9 mouse cellular contexts compared by ENCODE assay signal in genomic region chr6:146405380-146405779, GRCm38 (mm10).
DNase-seq lines count a peak whose midpoint lies in the region; ATAC-seq lines count a peak whose summit lies in the region.
"Had no signal": no experiment of that assay in that cellular context is flagged by ENCODE, and none has a peak within 500 bp of the region (broad histone marks: within the 10 kb centered on the region; RNA-seq: fewer than 3 reads in every experiment).

No protein-coding gene starts in this region.

- no peak overlapping the region for H3K27ac ChIP-seq in forebrain, embryonic 10.5 days
- H3K27ac ChIP-seq in forebrain, embryonic 13.5 days, result no peak overlapping the region
- H3K27ac ChIP-seq in midbrain, embryonic 11.5 days (ENCODE audit: low read depth, low read length), result no peak overlapping the region
- H3K27ac ChIP-seq in midbrain, embryonic 15.5 days, result no peak overlapping the region
- H3K27ac ChIP-seq: neural tube, embryonic 13.5 days had no signal

- H3K27me3 ChIP-seq in forebrain, embryonic 10.5 days (ENCODE audit: poor library complexity, severe bottlenecking), result no peaks in the 10 kb centered on the region
- no peaks in the 10 kb centered on the region for H3K27me3 ChIP-seq in forebrain, embryonic 13.5 days
- H3K27me3 ChIP-seq in midbrain, embryonic 11.5 days (ENCODE audit: control insufficient read depth, insufficient read depth, low read length), result no peaks in the 10 kb centered on the region
- no peaks in the 10 kb centered on the region for H3K27me3 ChIP-seq in midbrain, embryonic 15.5 days (replicated peaks)
- H3K27me3 ChIP-seq: neural tube, embryonic 13.5 days had no signal

- no peaks in the 10 kb centered on the region for H3K9me3 ChIP-seq in forebrain, embryonic 10.5 days
- H3K9me3 ChIP-seq in forebrain, embryonic 13.5 days (replicated peaks), result no peaks in the 10 kb centered on the region
- H3K9me3 ChIP-seq in midbrain, embryonic 11.5 days (ENCODE audit: control insufficient read depth, low read length), result no peaks in the 10 kb centered on the region
- H3K9me3 ChIP-seq in midbrain, embryonic 15.5 days, result no peaks in the 10 kb centered on the region
- H3K9me3 ChIP-seq: neural tube, embryonic 13.5 days had no signal

- peak; percentile 64 for DNase-seq in forebrain, embryonic 10.5 days (ENCODE audit: extremely low spot score, low spot score)
- peak; percentile 92 for DNase-seq in midbrain, embryonic 11.5 days (ENCODE audit: low spot score, missing footprints)
- peak; percentile 54 for DNase-seq in adrenal gland, adult 2 months
- peak; percentile 60 for DNase-seq in heart, postnatal 4 days
- no peak for DNase-seq in layer of hippocampus, postnatal 14 days (ENCODE audit: low spot score in 2 of 2)

- ATAC-seq in forebrain, embryonic 13.5 days, result no peak
- ATAC-seq in midbrain, embryonic 11.5 days (ENCODE audit: low FRiP score), result no peak
- ATAC-seq in midbrain, embryonic 15.5 days (replicated peaks), result no peak
- peak; percentile 41 for ATAC-seq in megakaryocyte, adult 5-6 weeks (ENCODE audit: poor library complexity, severe bottlenecking)

- no peak overlapping the region for H3K9ac ChIP-seq in forebrain, embryonic 13.5 days
- H3K9ac ChIP-seq in midbrain, embryonic 11.5 days (ENCODE audit: low read length), result no peak overlapping the region
- no peak overlapping the region for H3K9ac ChIP-seq in midbrain, embryonic 15.5 days
- H3K9ac ChIP-seq: neural tube, embryonic 13.5 days had no signal

- no peak overlapping the region for H3K4me2 ChIP-seq in forebrain, embryonic 13.5 days
- no peak overlapping the region for H3K4me2 ChIP-seq in midbrain, embryonic 11.5 days
- no peak overlapping the region for H3K4me2 ChIP-seq in midbrain, embryonic 15.5 days
- H3K4me2 ChIP-seq: neural tube, embryonic 13.5 days had no signal

- H3K36me3 ChIP-seq in forebrain, embryonic 10.5 days (replicated peaks), result no peaks in the 10 kb centered on the region
- no peaks in the 10 kb centered on the region for H3K36me3 ChIP-seq in forebrain, embryonic 13.5 days (ENCODE audit: poor library complexity, severe bottlenecking)
- no peaks in the 10 kb centered on the region for H3K36me3 ChIP-seq in midbrain, embryonic 11.5 days (ENCODE audit: control insufficient read depth, insufficient read depth, low read length)
- no peaks in the 10 kb centered on the region for H3K36me3 ChIP-seq in midbrain, embryonic 15.5 days (replicated peaks)
- H3K36me3 ChIP-seq: neural tube, embryonic 13.5 days had no signal

- WGBS in forebrain, embryonic 10.5 days, result 55% methylated on average over 6 of the region's 6 CpGs
- WGBS in forebrain, embryonic 13.5 days, result 54% methylated on average over 6 of the region's 6 CpGs
- WGBS in midbrain, embryonic 11.5 days, result 55% methylated on average over 6 of the region's 6 CpGs
- WGBS in midbrain, embryonic 15.5 days, result 50% methylated on average over 6 of the region's 6 CpGs

- no peak overlapping the region for H3K4me3 ChIP-seq in forebrain, embryonic 10.5 days
- no peak overlapping the region for H3K4me3 ChIP-seq in forebrain, embryonic 13.5 days
- no peak overlapping the region for H3K4me3 ChIP-seq in midbrain, embryonic 11.5 days (ENCODE audit: low read depth, low read length)
- no peak overlapping the region for H3K4me3 ChIP-seq in midbrain, embryonic 15.5 days
- H3K4me3 ChIP-seq: neural tube, embryonic 13.5 days had no signal

- peaks cover 25% of the 10 kb centered on the region for H3K4me1 ChIP-seq in forebrain, embryonic 10.5 days
- peaks cover 21% of the 10 kb centered on the region for H3K4me1 ChIP-seq in forebrain, embryonic 13.5 days
- H3K4me1 ChIP-seq in midbrain, embryonic 11.5 days (ENCODE audit: control insufficient read depth, insufficient read depth, low read length), result no peaks in the 10 kb centered on the region
- H3K4me1 ChIP-seq in midbrain, embryonic 15.5 days, result peaks cover 10% of the 10 kb centered on the region

Comparison
In these comparisons a context has a peak if more than half of its experiments do, and no peak if none do; other contexts are left out.
1. DNase-seq: peak in forebrain, embryonic 10.5 days (single experiment), midbrain, embryonic 11.5 days (single experiment), adrenal gland, adult 2 months (single experiment) and heart, postnatal 4 days (single experiment); none in layer of hippocampus, postnatal 14 days (0 of 2).